Mouse (Mus musculus): Measurements from ENCODE around the gene Capn15. TPM values are rescaled to one million over a fixed set of nuclear protein-coding genes. Genes with fewer than 3 reads are reported as not detected.

The Capn15 gene
- 21.5 and 27.5 TPM in 2 replicates for polyA plus RNA-seq (2014; fragmentation: Nextera tagmentation; extraction: Ambion mirVana)

- H3K9me3 ChIP-seq (ENCODE audit: control insufficient read depth, low read length), result no peaks in the 10 kb centered on the region
- H3K27ac ChIP-seq, result peak within 1 kb of the TSS; percentile 89
- peak within 1 kb of the TSS; percentile 91 for H3K9ac ChIP-seq
- ATAC-seq (ENCODE audit: low FRiP score), result peak; percentile 98
- peak; percentile 97 for DNase-seq (ENCODE audit: low spot score)
- peaks cover 20% of the 10 kb centered on the region for H3K4me1 ChIP-seq (replicated peaks; ENCODE audit: control insufficient read depth, insufficient read depth, low read length)
- no peaks in the 10 kb centered on the region for H3K27me3 ChIP-seq (ENCODE audit: control insufficient read depth, insufficient read depth, low read length)
- peak within 1 kb of the TSS; percentile 90 for H3K4me3 ChIP-seq (replicated peaks; ENCODE audit: low read length)
- WGBS, result under 1% methylated on average over 91 of the region's 91 CpGs
- H3K4me2 ChIP-seq (replicated peaks), result peak within 1 kb of the TSS; percentile 86
- H3K36me3 ChIP-seq (replicated peaks; ENCODE audit: control insufficient read depth, insufficient read depth), result peaks cover 22% of the 10 kb centered on the region
Measured at GRCm38 (mm10) chr17:25985306-25986294, at the start of gene Capn15. Gene Capn15 (minus strand): TSS chr17:25985796.

DNA sequence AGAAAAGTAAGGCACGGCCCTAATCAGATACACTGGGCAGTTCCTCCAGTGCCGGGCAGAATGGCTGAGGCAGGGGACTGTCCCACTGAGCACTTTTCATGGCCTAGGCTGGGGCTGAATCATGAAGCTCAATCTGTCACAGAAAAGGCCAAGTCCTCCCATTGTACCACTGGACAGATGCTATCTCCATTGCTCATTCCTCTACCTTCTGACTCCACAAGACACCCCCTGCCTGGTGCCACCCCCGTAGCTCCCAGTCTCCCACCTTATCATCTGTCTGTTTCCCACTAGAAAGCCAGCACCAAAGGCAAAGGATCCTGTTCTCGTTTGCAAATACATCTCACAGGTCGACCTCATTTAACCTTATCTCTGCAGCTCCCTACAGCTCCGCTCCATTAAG, 46.4 kb upstream of the Capn15 start:
- Histone ChIP-seq H3K4me1 (replicated peaks; ENCODE audit: control insufficient read depth, insufficient read depth, low read length) (no peaks in the 10 kb centered on the region), H3K36me3 (replicated peaks; ENCODE audit: control insufficient read depth, insufficient read depth) (peaks cover 39% of the 10 kb centered on the region), H3K27me3 (ENCODE audit: control insufficient read depth, insufficient read depth, low read length) (no peaks in the 10 kb centered on the region), H3K9me3 (ENCODE audit: control insufficient read depth, low read length) (no peaks in the 10 kb centered on the region), H3K4me3 (replicated peaks; ENCODE audit: low read length) (no peak overlapping the region), H3K27ac (no peak overlapping the region), H3K4me2 (replicated peaks) (no peak overlapping the region), H3K9ac (no peak overlapping the region)
- WGBS, result 86% methylated on average over 6 of the region's 6 CpGs
- no peak for ATAC-seq (ENCODE audit: low FRiP score)
- DNase-seq (ENCODE audit: low spot score), result no peak

DNA sequence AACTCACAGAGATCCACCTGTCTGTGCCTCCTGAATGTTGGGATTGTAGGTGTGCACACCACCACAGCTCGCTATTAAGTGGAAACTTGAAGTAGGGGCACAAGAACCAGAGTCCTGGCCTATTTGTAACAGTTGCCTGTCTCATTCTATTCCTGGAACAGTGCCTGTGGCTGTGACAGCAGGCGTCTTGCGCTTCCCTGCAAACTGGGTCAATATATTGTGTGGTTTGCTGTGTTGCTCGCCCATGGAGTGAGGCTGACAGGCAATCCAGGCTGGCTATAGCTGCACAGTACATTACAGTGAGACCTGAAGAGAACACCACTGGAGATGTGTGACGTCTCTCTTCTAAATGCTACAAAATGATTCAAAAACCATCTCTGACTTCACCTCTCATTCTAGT, 46.0 kb upstream of the Capn15 start:
- peaks cover 38% of the 10 kb centered on the region for H3K36me3 ChIP-seq (replicated peaks; ENCODE audit: control insufficient read depth, insufficient read depth)

GRCm38 (mm10) chr17:26028261-26028660, 42.7 kb upstream of the Capn15 start:
- no peak for ATAC-seq (ENCODE audit: low FRiP score)
- no peak overlapping the region for H3K27ac ChIP-seq
- no peaks in the 10 kb centered on the region for H3K9me3 ChIP-seq (ENCODE audit: control insufficient read depth, low read length)
- peaks cover 34% of the 10 kb centered on the region for H3K36me3 ChIP-seq (replicated peaks; ENCODE audit: control insufficient read depth, insufficient read depth)
- no peak overlapping the region for H3K4me2 ChIP-seq (replicated peaks)
- no peaks in the 10 kb centered on the region for H3K4me1 ChIP-seq (replicated peaks; ENCODE audit: control insufficient read depth, insufficient read depth, low read length)
- H3K27me3 ChIP-seq (ENCODE audit: control insufficient read depth, insufficient read depth, low read length), result no peaks in the 10 kb centered on the region
- no peak for DNase-seq (ENCODE audit: low spot score)
- no peak overlapping the region for H3K4me3 ChIP-seq (replicated peaks; ENCODE audit: low read length)
- no peak overlapping the region for H3K9ac ChIP-seq
- WGBS, result 88% methylated on average over 4 of the region's 4 CpGs

More for the DNA sequence above, 46.0 kb upstream of the Capn15 start:
- H3K9me3 ChIP-seq (ENCODE audit: control insufficient read depth, low read length), result no peaks in the 10 kb centered on the region
- no peak overlapping the region for H3K9ac ChIP-seq
- H3K4me1 ChIP-seq (replicated peaks; ENCODE audit: control insufficient read depth, insufficient read depth, low read length), result no peaks in the 10 kb centered on the region
- DNase-seq (ENCODE audit: low spot score) (no peak), ATAC-seq (ENCODE audit: low FRiP score) (no peak)
- no peak overlapping the region for H3K4me3 ChIP-seq (replicated peaks; ENCODE audit: low read length)
- no peak overlapping the region for H3K4me2 ChIP-seq (replicated peaks)
- no peaks in the 10 kb centered on the region for H3K27me3 ChIP-seq (ENCODE audit: control insufficient read depth, insufficient read depth, low read length)
- WGBS, result 97% methylated on average over 5 of the region's 5 CpGs
- H3K27ac ChIP-seq, result no peak overlapping the region

- Histone ChIP-seq H3K9ac (no peak overlapping the region), H3K4me3 (replicated peaks; ENCODE audit: low read length) (no peak overlapping the region), H3K36me3 (replicated peaks; ENCODE audit: control insufficient read depth, insufficient read depth) (peaks cover 30% of the 10 kb centered on the region), H3K4me1 (replicated peaks; ENCODE audit: control insufficient read depth, insufficient read depth, low read length) (no peaks in the 10 kb centered on the region), H3K4me2 (replicated peaks) (no peak overlapping the region), H3K27me3 (ENCODE audit: control insufficient read depth, insufficient read depth, low read length) (no peaks in the 10 kb centered on the region), H3K9me3 (ENCODE audit: control insufficient read depth, low read length) (no peaks in the 10 kb centered on the region), H3K27ac (no peak overlapping the region)
- ATAC-seq (ENCODE audit: low FRiP score), result no peak
- 96% methylated on average over 9 of the region's 9 CpGs for WGBS
- no peak for DNase-seq (ENCODE audit: low spot score)
Measured at GRCm38 (mm10) chr17:26024674-26025073, 39.1 kb upstream of the Capn15 start.

- Histone ChIP-seq H3K4me3 (replicated peaks; ENCODE audit: low read length) (no peak overlapping the region), H3K9me3 (ENCODE audit: control insufficient read depth, low read length) (no peaks in the 10 kb centered on the region), H3K27ac (no peak overlapping the region), H3K4me1 (replicated peaks; ENCODE audit: control insufficient read depth, insufficient read depth, low read length) (no peaks in the 10 kb centered on the region), H3K9ac (no peak overlapping the region), H3K27me3 (ENCODE audit: control insufficient read depth, insufficient read depth, low read length) (no peaks in the 10 kb centered on the region), H3K4me2 (replicated peaks) (no peak overlapping the region), H3K36me3 (replicated peaks; ENCODE audit: control insufficient read depth, insufficient read depth) (peaks cover 30% of the 10 kb centered on the region)
- no peak for ATAC-seq (ENCODE audit: low FRiP score)
- DNase-seq (ENCODE audit: low spot score), result no peak
- 85% methylated on average over 8 of the region's 8 CpGs for WGBS
Measured at GRCm38 (mm10) chr17:26023966-26024365, 38.4 kb upstream of the Capn15 start.

GRCm38 (mm10) chr17:26023181-26023580, 37.6 kb upstream of the Capn15 start:
- Histone ChIP-seq H3K4me2 (replicated peaks) (no peak overlapping the region), H3K36me3 (replicated peaks; ENCODE audit: control insufficient read depth, insufficient read depth) (peaks cover 35% of the 10 kb centered on the region), H3K27ac (no peak overlapping the region), H3K9ac (no peak overlapping the region), H3K9me3 (ENCODE audit: control insufficient read depth, low read length) (no peaks in the 10 kb centered on the region), H3K4me1 (replicated peaks; ENCODE audit: control insufficient read depth, insufficient read depth, low read length) (no peaks in the 10 kb centered on the region), H3K27me3 (ENCODE audit: control insufficient read depth, insufficient read depth, low read length) (no peaks in the 10 kb centered on the region), H3K4me3 (replicated peaks; ENCODE audit: low read length) (no peak overlapping the region)
- DNase-seq (ENCODE audit: low spot score) (no peak), ATAC-seq (ENCODE audit: low FRiP score) (no peak)
- WGBS, result 93% methylated on average over 5 of the region's 5 CpGs

DNA sequence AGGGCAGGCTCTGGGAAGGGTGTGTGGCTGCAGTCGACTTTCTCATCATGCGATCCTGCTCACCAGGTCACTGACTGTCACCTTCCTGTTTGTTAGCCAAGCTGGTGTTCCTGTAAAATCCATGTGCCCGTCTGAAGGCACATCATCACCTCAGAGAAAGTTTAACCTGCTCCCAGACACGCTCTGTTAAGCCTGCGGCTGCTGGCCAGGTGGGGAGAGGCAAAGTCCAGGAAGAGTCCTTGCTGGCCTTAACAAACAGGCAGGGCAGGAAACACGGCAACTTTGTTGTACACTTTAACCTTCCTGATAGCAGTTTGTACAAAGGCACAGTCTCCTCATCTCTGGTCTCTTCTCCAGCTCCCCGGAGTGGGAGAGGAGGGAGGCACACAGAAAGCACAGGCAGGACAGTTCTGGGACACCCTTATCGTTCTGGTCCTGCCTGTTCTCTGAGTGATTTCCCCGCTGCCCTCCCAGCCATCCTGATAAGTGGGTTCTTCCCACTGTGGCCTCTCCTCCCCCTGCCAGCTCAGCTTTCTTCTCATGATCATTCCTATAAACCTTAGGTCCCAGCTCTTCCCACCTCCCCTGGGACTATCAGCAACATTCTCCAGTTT, 36.2 kb upstream of the Capn15 start:
- DNase-seq (ENCODE audit: low spot score), result no peak
- 85% methylated on average over 9 of the region's 9 CpGs for WGBS
- no peaks in the 10 kb centered on the region for H3K27me3 ChIP-seq (ENCODE audit: control insufficient read depth, insufficient read depth, low read length)
- H3K36me3 ChIP-seq (replicated peaks; ENCODE audit: control insufficient read depth, insufficient read depth), result peaks cover 42% of the 10 kb centered on the region
- H3K9ac ChIP-seq, result no peak overlapping the region
- H3K27ac ChIP-seq, result no peak overlapping the region
- H3K4me2 ChIP-seq (replicated peaks), result no peak overlapping the region
- ATAC-seq (ENCODE audit: low FRiP score), result no peak
- H3K4me1 ChIP-seq (replicated peaks; ENCODE audit: control insufficient read depth, insufficient read depth, low read length), result no peaks in the 10 kb centered on the region
- H3K9me3 ChIP-seq (ENCODE audit: control insufficient read depth, low read length), result no peaks in the 10 kb centered on the region
- H3K4me3 ChIP-seq (replicated peaks; ENCODE audit: low read length), result no peak overlapping the region

DNA sequence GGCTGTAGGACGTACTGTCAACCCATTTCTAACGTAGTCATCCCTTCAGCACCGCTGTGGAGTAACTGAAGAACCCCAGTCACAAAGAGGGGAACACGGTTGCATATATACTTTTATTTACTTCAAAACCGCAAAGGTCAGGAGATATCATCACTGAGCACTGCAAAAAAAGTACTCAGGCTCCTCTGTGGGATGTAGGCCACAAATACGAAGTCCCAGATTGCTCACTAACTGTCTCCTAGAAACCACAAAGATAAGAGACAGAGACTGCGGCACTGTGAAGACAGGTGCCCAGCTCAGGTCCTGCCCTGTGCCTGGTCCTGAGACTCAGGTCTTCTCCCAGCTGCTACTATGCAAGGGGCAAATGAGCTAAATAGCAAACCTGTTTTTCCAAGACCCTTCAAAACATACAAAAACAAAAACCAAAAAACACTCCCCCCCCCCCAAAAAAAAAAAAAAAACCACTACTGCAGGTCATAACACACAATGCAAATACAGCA, 35.3 kb upstream of the Capn15 start:
- ATAC-seq (ENCODE audit: low FRiP score) (no peak), DNase-seq (ENCODE audit: low spot score) (no peak)
- H3K4me1 ChIP-seq (replicated peaks; ENCODE audit: control insufficient read depth, insufficient read depth, low read length), result no peaks in the 10 kb centered on the region
- H3K36me3 ChIP-seq (replicated peaks; ENCODE audit: control insufficient read depth, insufficient read depth), result peaks cover 42% of the 10 kb centered on the region
- H3K27ac ChIP-seq, result no peak overlapping the region
- no peaks in the 10 kb centered on the region for H3K9me3 ChIP-seq (ENCODE audit: control insufficient read depth, low read length)
- H3K9ac ChIP-seq, result no peak overlapping the region
- H3K27me3 ChIP-seq (ENCODE audit: control insufficient read depth, insufficient read depth, low read length), result no peaks in the 10 kb centered on the region
- H3K4me2 ChIP-seq (replicated peaks), result no peak overlapping the region
- no peak overlapping the region for H3K4me3 ChIP-seq (replicated peaks; ENCODE audit: low read length)
- 95% methylated on average over 7 of the region's 7 CpGs for WGBS
